Mouse (Mus musculus) kidney, adult 2 months (tissue): ENCODE results near the gene Topaz1. TPM values are rescaled to one million over a fixed set of nuclear protein-coding genes. Genes with fewer than 3 reads are reported as not detected.

ENCODE experiments used
- DNase-seq: peaks from one replicate; pipeline ENCODE4 v3.0.0; 2021
- H3K27ac ChIP-seq: fragments of 200-500 bp; 2 replicates; pipeline ENCODE4 v1.5.1; 2012; ENCODE audit warnings: low read depth, low read length, control low read depth, inconsistent platforms; ENCODE audit not compliant: insufficient read depth
- H3K27me3 ChIP-seq: fragments of 200-500 bp; replicated peaks from 2 replicates; pipeline ENCODE4 v1.6.1; 2012; ENCODE audit warnings: mild to moderate bottlenecking, moderate library complexity, low read length, inconsistent platforms; ENCODE audit not compliant: control insufficient read depth, insufficient read depth
- H3K36me3 ChIP-seq: fragments of 200-500 bp; 2 replicates; pipeline ENCODE4 v1.6.1; 2012; ENCODE audit warnings: mild to moderate bottlenecking, moderate library complexity, low read length, inconsistent platforms; ENCODE audit not compliant: control insufficient read depth, insufficient read depth
- H3K4me1 ChIP-seq: fragments of 200-500 bp; 2 replicates; pipeline ENCODE4 v1.6.1; 2011; ENCODE audit warnings: low read length; ENCODE audit not compliant: control insufficient read depth, insufficient read depth
- H3K4me3 ChIP-seq: fragments of 200-500 bp; 2 replicates; pipeline ENCODE4 v1.5.1; 2011; ENCODE audit warnings: mild to moderate bottlenecking, low read depth, low read length, control low read depth; ENCODE audit not compliant: insufficient read depth
- CTCF ChIP-seq: fragments of 200-500 bp; conservative IDR thresholded peaks from 2 replicates; pipeline ENCODE4 v1.5.1; 2011; ENCODE audit warnings: low read depth, mild to moderate bottlenecking, control low read depth, low read length, moderate library complexity, mixed read lengths; ENCODE audit not compliant: insufficient read depth, insufficient read length
- POLR2A ChIP-seq: fragments of 200-500 bp; IDR thresholded peaks from one replicate; pipeline ENCODE4 v1.6.1; 2011; ENCODE audit warnings: low read depth, low read length, control low read depth
- WGBS: fragments of 180-500 bp; shearing (Covaris S2); methylation state at CpG from one replicate; pipeline ENCODE4 v1.1.7; 2018; 5-methylcytosine and 5-hydroxymethylcytosine counted together
- polyA plus RNA-seq: library from polyadenylated mRNA; depleted of rRNA; stranded (reverse); fragments of >200 nt; gene quantifications from 2 replicates; pipeline ENCODE4 v1.2.3, GENCODE M21; 2012

The Topaz1 gene
- polyA plus RNA-seq, 1 experiment, result not detected

DNA sequence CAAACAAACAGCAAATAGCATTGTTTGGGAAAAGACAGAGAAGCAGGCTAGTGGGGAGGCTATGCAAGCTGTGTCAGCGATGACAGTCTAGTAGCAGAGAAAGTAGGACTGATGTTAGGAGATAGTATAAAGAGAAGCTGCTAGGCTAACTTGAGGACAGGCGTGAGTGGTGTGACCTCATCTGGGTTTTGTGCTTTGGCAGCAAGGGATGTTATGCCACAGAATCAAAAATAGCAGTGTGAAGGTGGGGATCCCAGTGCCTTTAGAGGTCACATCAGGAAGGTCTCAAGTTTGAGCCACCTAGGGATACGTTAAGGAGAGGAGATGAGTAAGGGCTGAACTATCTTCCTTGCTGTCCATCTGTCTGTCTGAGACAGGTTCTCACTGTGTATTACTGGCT, 63.1 kb downstream of the Topaz1 start:
- TF ChIP-seq POLR2A (no peak), CTCF (no peak)
- no peak overlapping the region for H3K27ac ChIP-seq
- whole genome bisulfite sequencing, result 95% methylated on average over 3 of the region's 3 CpGs

DNA sequence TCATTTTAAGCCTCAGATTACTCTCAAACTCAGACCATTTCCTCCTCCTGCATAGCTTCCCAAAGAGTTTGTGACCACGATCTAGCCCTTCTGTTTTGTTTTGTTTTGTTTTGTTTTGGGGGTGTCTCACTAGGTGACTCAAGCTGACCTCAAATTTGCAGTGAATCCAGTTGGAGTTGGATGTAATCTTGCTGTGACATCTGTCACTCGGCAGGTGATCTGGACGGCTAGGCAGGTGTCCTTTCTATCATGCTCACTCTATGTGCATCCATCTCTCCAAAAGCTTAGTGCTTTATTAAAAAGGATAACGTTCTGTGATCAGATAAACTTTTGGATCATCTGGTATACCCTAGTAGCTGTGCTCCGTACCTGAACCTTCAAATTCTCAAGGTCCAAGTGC, 65.2 kb downstream of the Topaz1 start:
- Histone ChIP-seq H3K36me3 (peaks cover 4% of the 10 kb centered on the region), H3K4me3 (no peak overlapping the region), H3K4me1 (peaks cover 13% of the 10 kb centered on the region), H3K27ac (no peak overlapping the region), H3K27me3 (no peaks in the 10 kb centered on the region)
- WGBS, result 84% methylated on average over 5 of the region's 5 CpGs
- no peak for DNase-seq
- TF ChIP-seq CTCF (no peak), POLR2A (no peak)

More for the DNA sequence above, 63.1 kb downstream of the Topaz1 start:
- DNase-seq, result no peak
- no peak overlapping the region for H3K4me3 ChIP-seq
- H3K36me3 ChIP-seq, result no peaks in the 10 kb centered on the region; the same call in none of the 2 replicates
- H3K4me1 ChIP-seq, result peaks cover 16% of the 10 kb centered on the region
- H3K27me3 ChIP-seq, result no peaks in the 10 kb centered on the region

DNA sequence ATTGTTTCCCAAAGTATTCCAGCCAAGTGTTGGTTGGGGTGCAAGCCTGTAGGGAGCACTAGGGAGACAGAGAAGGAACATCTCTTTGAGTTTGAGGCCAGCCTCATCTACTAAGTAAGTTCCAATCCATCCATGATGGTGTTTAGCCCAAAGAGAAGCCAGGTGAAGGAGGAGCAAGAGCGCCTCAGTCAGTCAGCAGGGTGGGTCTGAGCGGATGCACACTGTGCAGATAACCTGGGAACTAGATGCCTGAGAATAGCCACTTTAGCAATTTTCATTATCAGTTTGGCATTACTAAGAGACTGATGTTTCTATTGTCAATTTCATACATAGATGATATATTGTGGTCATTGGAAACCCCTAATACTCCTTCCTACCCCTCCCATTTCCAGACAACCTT, 67.6 kb downstream of the Topaz1 start:
- Histone ChIP-seq H3K27me3 (no peaks in the 10 kb centered on the region), H3K4me1 (peaks cover 9% of the 10 kb centered on the region), H3K27ac (peak overlapping the region; percentile 72), H3K36me3 (peaks cover 8% of the 10 kb centered on the region; the same call in 1 of the 2 replicates), H3K4me3 (no peak overlapping the region)
- TF ChIP-seq CTCF (peak; percentile 10; the same call in 1 of the 2 replicates), POLR2A (no peak)
- no peak for DNase-seq
- WGBS, result 67% methylated on average over 2 of the region's 2 CpGs

DNA sequence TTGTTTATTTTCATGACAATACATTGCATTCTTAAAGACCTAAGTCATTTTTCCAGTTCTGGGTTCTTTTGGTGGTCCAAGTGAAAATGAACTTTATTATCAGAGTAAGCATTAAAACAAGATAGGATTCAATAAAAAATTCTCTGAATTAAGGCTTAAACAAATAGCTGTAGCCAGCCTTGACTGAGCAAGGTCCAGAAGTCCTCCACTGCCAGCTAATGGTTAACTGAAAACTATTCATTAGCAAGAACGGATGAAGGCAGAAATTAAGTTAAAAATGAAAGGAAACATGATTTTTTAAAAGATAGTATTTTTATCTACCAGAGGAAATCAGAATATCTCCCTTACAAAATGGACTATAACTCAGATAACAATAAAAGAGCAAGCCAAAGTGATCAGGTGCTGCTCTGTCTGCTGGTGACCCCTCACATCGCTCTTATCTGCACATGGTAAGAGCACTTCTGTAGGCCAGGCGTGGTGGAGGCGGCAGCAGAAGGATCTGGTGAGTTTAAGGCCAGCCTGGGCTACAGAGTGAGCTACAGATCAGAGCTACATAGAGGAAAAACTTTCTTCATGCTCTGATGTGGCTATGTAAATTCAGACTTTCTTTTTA, 68.2 kb downstream of the Topaz1 start:
- WGBS, result 51% methylated on average over 4 of the region's 4 CpGs
- 0 out of 2 replicates have a peak overlapping the region, but pooled peaks have one; percentile 3 for H3K4me3 ChIP-seq
- peaks cover 8% of the 10 kb centered on the region; the same call in 1 of the 2 replicates for H3K36me3 ChIP-seq
- no peaks in the 10 kb centered on the region for H3K27me3 ChIP-seq
- peak overlapping the region; percentile 76 for H3K27ac ChIP-seq
- TF ChIP-seq POLR2A (no peak), CTCF (no peak)
- DNase-seq, result peak; percentile 73
- peaks cover 9% of the 10 kb centered on the region for H3K4me1 ChIP-seq

DNA sequence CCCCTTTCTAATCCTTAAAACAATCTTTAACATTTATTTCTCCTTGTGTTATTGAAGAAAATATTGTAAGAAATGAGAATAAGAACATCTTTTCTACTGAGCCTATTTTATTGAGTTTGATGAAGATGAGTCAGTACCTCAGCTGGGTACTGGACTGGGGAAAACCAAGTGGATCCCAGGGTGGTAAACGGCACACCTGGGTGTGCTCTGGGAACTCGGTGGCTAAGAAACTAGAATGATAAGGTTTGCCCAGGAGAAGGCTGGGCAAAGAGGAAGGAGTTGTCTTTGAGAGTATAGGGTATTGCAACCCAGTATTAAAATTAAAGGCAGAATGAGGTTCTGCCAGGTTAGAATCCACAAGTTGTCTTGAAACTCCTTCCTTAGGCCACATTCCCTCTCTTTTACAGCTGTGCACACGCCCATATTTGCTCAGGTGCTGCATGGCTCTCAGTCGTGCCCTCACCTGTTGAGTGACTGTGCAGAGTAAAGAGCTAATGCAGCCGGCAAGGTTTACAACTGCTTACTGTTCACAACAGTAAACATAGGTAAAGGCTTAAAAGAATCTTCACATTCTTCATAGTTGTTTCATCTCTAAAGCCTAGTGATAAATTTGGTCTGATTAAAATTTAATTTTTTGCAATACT, 76.3 kb downstream of the Topaz1 start:
- H3K27me3 ChIP-seq, result no peaks in the 10 kb centered on the region
- H3K27ac ChIP-seq, result no peak overlapping the region
- WGBS, result 96% methylated on average over 5 of the region's 5 CpGs
- TF ChIP-seq CTCF (no peak), POLR2A (no peak)
- peaks cover 12% of the 10 kb centered on the region for H3K36me3 ChIP-seq
- no peak for DNase-seq
- no peak overlapping the region for H3K4me3 ChIP-seq
- no peaks in the 10 kb centered on the region for H3K4me1 ChIP-seq

DNA sequence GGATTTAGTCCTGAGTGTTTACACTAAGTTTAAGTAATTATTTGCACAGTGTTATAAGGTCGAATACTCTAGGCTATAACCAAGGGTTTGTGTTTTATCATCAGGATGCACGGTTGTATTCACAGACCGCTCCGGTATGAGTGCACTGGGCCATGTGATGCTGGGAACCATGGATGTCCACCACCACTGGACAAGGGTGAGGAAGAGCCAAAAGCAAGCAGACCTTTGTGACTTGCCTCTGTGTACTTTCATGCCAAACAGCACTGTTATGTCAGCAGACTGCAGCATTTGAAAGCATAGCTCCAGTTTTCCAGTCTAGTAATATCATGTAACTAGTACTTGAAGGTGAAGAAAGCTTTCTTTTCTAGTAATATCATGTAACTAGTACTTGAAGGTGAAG, 79.6 kb downstream of the Topaz1 start:
- no peak for DNase-seq
- H3K36me3 ChIP-seq, result peaks cover 7% of the 10 kb centered on the region
- H3K4me1 ChIP-seq, result no peaks in the 10 kb centered on the region
- TF ChIP-seq CTCF, result no peak
- TF ChIP-seq POLR2A, result no peak
- no peak overlapping the region for H3K4me3 ChIP-seq
- WGBS, result 93% methylated on average over 4 of the region's 4 CpGs
- H3K27ac ChIP-seq, result no peak overlapping the region
- H3K27me3 ChIP-seq, result no peaks in the 10 kb centered on the region

DNA sequence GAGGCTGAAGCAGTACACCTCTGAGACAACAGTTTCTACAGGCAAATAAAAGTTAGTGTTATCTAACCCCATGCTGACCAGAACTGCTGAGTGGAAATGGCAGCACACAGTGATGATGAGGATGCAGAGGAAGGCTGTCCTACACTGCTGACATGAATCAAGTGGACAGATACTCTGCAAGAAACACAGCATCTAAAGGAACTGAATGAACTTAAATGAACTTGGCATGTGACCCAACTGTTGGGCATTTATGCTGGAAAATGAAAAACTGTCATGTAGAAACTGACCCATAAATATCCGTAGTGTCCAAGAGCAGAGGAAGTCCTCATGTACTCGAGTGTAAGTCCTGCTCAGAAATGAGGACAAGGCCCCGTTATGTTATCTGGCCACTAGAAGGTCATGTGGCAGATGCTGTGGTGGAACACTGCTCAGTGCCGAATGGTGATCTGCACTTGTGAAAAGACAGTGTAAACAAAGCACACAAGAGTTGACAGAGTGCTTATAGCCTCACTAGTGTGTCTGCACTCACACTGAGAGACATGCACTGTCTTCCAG, 82.8 kb downstream of the Topaz1 start:
- WGBS, result 71% methylated on average over 4 of the region's 4 CpGs
- no peak for TF ChIP-seq POLR2A
- TF ChIP-seq CTCF, result no peak
- DNase-seq, result no peak
- Histone ChIP-seq H3K27me3 (no peaks in the 10 kb centered on the region), H3K27ac (no peak overlapping the region), H3K36me3 (peaks cover 4% of the 10 kb centered on the region), H3K4me3 (no peak overlapping the region), H3K4me1 (no peaks in the 10 kb centered on the region)
